Mouse (Mus musculus): ENCODE results near the gene Echdc1. TPM values are rescaled to one million over a fixed set of nuclear protein-coding genes. Genes with fewer than 3 reads are reported as not detected.
"Not testable (repeated sequence)": the region's sequence is repeated elsewhere in the genome, so short reads cannot be mapped to it uniquely, and the experiment has no call there.

Gene Echdc1
- polyA plus RNA-seq (2012; rRNA removed) = 26.4 and 32.7 TPM in 2 replicates

DNA sequence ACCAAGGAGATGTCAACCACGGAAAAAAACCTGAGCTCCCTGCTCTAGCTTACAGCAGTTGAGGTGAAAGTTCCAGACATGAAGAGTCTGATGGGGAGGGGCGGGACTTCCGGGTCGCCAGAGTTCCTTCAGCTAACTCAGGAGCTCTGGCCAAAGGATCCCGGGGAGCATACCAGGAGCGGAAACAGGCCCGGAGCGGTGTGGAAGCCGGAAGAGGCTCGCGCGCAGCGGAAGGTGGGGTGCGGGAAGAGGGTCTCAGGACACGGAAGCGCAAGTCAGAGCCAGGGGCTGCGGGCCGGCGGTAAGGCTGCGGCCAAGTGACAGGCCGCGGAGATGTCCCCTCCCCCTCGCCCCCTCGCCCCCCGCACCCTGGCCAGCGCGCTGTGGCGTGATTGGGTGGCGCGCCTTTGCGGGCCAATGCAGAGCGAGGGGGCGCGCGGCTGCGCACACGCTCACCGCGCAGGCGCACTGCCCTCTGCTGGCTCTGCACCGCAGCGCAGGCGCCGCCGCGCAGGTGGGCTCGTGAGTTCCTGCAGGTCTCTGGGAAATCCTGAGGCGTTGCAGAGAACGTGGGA lies at the start of gene Echdc1:
Echdc1 (plus strand) TSS at position 103 of the 575 bp plus-strand sequence.
- peak; percentile 75 for DNase-seq (ENCODE audit: low spot score)

DNA sequence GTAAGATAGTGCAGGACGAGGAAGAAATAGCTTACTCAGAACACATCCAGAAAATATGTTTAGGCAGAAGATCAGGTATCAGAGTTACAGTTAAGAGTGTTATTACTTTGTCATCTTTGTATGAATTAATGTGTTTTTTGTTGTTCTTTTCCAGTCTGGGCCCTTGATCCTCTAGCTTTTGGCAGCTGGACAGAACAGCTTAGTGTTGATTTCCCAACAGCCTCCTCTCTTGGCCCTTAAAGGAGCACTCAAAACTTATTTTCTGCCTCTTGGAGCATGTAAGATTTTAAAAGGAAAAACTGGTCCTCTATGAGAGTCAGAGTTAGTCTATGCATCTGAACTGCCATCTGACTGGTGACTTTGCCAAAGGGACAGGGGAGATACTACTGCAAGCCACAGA lies 31.2 kb upstream of the Echdc1 start:
- no peak for DNase-seq (ENCODE audit: low spot score)

DNA sequence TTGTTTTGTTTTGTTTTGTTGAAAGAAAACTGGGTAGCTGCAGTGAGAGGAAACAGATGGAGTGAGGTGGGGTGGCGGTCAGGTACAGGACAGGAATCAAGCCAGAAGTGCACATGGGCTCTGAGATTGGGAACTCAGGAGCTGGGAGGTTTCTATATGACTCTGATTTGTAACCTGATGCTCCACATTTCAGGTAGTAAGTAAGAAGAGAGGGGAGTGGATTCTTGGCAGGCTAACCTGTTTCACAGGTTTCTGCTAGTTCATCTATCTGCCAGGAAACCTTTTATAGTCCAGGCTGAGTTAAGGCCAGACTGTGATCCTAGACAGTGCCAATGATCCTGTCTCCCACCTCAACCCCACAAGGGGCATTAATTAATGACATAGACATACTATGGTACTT lies 27.2 kb upstream of the Echdc1 start:
- no peak for DNase-seq (ENCODE audit: low spot score)

DNA sequence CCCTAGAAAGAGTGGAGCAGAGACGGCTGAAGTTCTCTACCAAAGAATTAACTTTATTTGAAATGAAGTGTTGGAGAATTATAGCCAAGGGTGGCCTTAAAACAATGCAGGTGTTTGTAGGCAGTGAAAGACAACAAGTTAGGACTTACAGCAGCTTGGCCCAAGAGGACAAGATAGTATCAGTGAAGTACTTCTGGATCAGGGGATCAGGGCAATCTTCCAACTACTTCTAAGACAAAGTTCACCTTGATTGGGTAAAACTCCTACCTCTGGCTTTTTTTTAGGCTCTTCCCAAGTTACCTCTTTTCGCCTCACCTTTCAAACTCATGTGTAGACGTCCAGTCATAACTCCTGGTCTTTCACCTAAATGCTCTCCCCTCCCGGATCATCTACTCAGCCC lies 10.7 kb upstream of the Echdc1 start:
- no peak for DNase-seq (ENCODE audit: low spot score)

DNA sequence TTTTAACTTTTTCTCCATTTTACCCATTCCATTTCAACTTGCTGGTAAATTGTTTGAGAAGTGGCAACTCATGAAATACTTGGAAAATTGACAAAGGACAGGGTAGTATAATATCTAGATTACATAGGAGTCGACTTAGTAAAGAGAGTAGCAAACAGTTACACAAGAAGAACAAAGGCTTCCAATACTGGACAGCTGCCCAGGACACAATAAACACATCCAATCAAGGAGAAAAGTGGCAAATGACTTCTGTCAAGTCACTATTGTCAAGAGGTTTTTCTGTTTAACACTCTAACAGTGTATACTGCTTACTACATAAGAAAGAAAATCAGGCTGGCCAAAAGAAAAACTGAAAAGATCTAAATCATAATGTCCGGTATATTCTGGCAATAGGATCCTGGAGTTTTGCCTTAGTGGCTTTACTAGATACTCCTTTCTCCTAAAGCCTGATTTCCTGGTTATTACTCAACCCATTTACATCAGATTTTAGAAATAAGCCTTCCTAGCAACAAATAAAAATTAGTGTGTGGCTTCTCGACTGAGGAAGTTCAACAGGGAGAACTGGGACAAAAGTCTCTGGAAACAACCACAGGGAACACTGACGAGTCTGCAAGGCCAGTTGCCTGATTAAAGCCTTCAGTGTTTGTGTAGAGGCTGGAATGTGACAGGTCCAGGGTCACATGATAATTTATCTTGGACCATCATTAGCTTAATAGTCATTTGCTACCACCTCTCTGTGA lies 1.3 kb upstream of the Echdc1 start:
- no peak for DNase-seq (ENCODE audit: low spot score)

DNA sequence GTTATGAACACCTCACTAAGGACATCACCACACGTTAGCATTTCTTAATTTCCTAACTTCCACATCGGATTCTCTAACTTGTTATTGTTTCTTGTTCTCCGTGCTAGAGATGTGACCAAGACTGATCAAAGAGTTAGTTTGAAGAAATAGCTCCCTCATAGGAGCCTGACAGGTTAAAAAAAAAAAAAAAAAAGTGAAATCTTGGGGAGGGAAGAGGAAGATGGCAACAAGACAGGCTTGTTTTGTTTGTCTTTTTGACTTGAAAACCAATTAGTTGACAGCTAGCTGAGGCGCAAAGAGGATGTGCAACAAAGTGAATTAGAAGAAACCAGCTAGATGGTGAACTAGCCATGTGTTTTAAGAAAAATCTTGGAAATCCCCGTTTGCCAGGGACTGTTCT lies 939 bp downstream of the Echdc1 start:
- no peak for DNase-seq (ENCODE audit: low spot score)

DNA sequence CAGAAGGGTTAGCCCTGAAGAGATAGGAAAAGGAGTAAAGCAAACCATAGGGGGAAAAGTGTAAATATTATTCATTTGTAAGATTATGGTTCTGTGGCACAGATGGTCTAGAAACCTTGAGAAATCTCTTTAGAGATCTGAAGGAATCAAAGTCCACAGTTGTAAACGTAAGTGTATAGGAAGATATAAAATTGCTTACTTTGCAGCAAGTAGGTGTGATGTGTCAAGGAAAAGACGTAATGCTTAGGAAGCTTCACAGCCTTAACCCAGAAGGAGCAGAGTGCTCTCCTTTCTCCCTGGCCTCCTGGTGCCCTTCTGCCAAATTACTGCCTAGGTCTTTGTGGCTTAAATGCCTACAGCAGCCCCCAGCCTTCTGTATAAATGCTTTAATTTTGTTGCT lies 11.9 kb downstream of the Echdc1 start:
- DNase-seq (ENCODE audit: low spot score) = no peak

DNA sequence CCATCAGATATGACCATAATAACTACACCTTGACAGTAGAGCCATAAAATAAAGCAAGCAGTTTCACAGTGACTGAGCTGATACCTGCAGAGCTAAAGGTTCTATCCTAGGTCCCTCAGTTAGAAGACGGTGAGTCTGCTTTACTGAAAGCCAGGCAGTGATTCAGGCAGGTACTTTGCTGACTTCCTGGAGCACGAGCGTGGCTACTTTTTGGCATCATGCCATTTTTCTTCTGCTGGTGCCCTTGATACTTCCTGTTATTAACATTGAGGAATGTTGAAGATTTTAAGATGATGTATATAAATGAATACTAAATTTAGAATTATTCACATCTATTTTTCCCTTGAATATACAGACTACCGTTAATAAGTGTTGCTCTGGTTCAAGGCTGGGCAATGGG lies 20.9 kb downstream of the Echdc1 start:
- DNase-seq (ENCODE audit: low spot score) = no peak

DNA sequence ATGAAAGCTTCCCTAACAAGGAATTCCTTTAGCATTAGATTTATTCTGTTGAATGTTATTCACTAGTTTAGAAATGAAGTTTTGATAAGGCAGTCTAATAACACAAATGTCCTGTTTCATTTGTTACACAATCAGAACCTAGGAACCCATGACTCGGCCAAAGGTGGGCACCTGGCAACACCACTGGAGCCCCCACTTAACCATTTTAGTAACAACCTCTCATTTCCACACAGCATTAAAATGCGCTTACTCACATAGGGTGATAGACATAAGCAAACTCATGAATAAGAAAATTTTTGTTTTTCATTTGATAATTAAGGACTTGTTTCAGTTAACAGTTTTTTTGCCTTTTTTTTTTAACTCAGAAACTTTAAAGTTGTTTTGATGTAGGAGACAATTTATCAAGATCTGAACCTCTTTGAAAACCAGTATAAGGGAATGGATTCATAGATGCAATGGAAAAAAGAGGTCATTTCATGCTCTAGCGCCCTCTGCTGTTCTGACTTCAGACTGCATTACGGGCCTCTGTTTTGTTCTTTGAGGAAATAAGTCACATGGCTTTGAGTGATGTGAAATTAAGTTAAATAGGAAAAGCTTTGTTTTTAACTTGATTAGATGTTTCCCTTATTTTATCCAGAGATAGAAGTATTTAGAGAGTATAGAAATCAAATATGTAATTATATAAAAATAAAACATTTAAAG lies 25.5 kb downstream of the Echdc1 start:
- DNase-seq (ENCODE audit: low spot score) = peak; percentile 23

DNA sequence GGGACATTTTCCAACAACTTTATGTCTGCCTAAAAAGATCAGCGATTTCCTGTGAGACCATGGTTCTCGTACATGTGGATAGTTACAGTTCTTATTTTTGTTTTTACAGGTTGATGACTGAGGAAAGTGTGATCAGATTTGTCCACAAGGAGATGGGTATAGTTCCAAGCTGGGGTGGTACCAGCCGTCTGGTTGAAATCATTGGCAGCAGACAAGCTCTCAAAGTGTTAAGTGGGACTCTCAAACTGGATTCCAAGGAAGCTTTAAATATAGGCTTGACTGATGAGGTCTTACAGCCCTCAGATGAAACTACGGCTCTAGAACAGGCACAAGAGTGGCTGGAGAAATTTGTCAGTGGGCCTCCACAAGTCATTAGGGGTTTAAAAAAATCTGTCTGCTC lies 31.3 kb downstream of the Echdc1 start:
- DNase-seq (ENCODE audit: low spot score) = no peak

DNA sequence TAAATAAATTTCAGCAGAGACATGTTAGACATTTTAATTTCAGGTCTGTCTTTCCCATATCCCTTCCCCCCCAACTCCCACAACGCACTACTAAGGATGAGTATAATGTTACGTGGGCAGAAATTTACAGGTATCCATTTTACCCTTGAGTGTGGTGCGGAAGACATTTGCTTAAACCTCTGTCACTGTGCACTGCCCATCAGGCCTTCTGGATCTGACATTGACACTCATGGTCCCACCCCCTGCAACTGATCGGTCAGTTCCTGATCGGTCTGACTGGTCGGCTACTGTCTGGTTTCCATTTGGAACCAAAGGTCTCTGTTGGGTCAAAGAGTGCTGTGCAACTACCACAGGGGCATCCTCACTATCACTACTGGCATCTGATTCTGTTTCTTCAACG lies 33.7 kb downstream of the Echdc1 start:
- DNase-seq (ENCODE audit: low spot score) = no peak

DNA sequence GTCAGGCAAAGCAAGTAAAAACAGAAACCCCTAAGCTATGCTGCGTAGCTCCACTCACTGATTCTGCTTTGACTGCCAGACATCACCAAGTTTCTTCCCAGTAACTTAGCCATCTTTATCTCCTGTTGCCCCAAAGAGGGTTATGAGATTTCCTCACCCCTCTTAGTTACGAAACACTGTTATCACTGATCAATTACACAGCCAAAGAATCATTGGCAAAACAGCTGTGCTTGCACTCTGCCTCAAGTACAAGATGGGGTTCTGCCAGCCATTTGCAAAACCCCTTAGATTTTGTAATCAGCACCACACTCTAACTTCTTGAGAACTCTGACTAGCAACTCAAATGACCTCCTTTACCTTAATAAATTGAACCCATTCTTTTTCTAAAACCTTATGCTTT lies 38.5 kb downstream of the Echdc1 start:
- no peak for DNase-seq (ENCODE audit: low spot score)

DNA sequence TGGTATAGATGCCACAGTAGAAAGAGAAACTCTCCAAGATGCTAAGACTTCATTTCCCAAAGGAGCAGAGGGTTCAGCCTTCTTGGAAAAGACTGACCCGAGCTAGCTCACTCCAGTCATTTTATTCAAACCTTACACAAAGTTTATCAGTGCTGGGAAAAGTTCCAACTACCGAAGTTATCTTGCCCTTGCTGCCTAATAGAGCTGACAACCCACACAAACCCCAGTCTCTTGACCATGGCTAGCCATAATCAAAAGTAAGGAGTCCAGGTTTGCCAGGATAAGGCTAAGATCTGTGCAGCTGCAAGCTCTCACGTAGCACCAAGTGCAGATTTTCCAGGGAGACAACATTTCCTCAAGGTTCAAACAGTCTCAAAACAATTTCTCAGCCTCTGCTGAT lies 39.6 kb downstream of the Echdc1 start:
- no peak for DNase-seq (ENCODE audit: low spot score)

DNA sequence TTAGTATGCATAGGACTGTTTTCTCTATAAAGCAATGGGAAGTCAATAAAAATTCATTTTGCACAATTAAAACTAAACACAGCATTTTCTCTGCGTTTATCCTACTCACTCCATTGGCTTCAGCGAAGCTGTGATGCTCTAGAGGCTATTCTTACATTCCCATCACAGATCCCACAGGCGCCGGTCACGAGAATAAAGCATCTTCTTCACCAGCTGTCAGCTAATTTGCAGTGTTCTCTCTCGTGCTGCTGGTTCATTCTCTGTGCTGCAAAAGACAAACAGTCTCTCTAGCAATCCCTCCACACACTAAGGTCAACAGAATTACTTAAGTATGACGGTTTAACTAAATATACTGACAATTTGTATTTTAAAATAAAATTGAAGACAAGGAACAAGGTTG lies 41.2 kb downstream of the Echdc1 start:
- no peak for DNase-seq (ENCODE audit: low spot score)

DNA sequence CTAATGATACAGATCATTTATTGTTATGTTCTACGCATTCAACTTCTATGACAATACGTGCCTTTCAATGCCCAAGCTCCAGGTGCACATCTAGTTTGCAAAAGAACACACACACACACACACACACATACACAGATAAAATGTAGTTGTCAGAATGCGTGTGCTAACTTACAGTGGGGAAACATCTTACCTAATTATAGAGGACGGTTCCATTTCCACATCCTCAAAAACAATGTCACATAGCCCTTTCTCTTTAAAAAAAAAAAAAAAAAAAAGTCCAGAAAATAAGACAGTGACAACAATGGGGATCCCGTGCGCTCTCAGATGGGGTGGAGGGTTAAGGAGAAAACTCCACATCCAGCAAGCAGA lies 48.1 kb downstream of the Echdc1 start:
- DNase-seq (ENCODE audit: low spot score) = no peak

DNA sequence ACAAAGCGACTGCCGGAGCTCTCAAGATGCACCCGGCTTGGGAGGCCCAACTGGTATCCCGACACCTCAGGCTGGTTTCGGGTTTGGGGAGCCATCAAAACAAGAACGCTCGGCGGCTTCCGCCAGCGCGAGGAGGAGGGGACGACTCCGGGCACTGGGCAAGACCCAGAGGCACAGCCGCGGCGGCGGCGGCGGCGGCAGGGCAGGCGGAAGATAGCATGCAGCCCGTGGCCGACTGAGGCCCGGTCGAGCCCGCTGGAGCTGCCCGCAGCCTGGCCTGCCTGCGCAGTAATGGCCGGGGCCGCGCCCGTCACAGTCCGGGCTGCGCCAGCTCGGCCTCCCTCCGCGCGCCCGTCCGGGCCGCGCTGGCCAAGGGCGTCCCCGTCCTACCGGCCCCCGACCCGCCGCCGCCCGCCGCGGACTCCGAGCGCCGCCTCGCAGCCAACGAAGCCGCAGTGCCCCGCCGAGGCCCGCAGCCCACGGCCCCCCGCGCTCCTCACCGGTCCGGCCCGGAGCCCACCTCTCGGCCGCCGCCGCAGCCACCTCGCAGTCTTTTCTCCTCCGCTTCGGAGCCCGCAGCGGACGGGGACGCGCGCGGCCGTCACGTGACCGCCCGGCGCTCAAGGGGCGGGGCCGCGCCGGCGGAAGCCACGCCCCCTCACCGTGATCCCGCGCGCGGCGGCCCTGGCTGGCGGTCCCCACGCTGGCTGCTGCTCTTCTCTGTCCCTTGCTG lies 48.7 kb downstream of the Echdc1 start:
- peak; percentile 96 for DNase-seq (ENCODE audit: low spot score)

DNA sequence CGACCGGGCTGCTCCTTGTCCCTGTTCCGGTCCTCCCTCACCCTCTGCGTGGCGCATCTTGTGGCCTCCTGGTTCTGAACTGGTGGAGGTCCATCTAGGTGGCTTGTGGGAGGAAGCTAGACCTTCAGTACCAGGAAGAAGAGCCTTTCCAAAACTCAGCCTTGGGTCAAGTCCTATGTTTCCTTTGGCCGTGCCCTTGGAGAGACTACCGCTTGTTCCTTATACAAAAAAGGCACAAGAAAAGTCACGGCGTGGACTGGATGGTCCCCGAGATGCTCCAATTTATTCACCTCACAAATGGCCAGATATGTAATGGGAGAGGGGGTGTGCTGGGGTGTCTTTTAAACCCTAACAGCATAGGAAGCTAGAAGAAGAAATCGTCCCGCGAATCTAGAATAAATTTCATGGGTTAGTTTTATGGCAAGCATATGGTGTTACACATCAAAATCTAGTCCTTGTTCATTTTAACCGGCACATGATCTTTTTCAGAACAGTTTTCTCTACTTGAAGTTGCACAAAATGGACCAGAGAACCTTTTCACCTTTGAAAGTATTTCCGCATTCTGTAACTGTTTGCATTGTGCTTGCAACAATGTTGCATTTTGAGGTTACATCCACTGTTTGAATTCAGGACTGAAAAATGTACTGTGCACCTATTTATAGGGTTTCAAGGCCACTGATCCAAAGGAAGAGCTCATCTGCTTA lies 49.4 kb downstream of the Echdc1 start, which contains the start of gene Rnf146:
Rnf146 (minus strand) TSS at position 246 of the 704 bp plus-strand sequence.
- no peak for DNase-seq (ENCODE audit: low spot score)

DNA sequence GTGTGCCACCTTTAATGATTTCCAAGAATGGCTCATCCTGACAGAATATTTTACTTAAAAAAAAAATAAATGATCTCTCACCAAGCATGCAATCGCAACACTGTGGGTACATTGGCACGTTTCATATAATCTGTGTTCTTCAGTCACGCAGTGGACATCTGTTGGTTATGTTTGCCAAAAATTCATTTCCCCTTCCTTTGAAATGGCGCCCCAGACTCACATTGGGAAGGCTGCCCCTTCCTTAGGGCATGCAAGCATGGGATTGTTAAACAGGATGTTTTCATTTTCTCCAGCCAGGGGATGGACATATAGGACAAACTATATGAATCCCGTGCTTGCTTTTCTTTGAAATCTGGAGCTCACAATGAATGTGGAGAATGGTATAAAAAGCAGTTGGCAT lies 61.1 kb downstream of the Echdc1 start:
- DNase-seq (ENCODE audit: low spot score) = no peak

DNA sequence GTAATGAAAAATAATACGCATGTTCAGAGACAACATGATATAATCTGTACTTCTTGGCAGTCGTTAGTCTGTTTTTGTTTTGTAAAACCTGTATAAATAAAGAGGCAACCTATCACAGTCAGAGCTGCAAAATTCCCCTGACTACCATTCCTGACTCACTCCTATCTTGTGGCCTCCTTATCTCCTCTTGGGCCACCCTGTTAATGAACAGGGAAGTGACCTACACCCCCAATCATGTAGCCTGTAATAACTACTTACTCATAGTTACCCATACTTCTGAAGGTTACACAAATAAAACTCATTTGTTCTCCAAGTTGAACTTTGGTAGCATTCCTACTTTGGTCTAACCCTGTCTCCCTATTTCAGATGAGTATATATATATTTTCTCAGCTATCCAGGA lies 68.6 kb downstream of the Echdc1 start:
- no peak for DNase-seq (ENCODE audit: low spot score)

DNA sequence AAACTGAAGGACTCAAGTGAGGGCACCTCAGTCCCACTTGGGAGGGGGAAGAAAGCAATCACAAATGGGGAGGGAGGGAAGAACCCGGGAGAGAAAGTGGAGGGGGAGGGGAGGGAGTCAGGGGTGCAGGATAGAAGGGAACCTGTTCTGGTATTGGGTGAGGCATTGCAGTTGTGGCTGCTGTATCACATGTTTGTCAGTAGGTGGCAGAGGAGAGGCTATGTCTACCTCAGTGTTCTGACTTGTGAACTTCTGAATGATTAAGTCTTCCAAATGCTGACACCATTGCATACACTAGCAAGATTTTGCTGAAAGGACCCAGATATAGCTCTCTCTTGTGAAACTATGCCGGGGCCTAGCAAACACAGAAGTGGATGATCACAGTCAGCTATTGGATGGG lies 81.9 kb downstream of the Echdc1 start:
- not testable (repeated sequence) for DNase-seq (ENCODE audit: low spot score)
